ENCODE assay signal across 14 mouse cellular contexts in the genomic region with DNA sequence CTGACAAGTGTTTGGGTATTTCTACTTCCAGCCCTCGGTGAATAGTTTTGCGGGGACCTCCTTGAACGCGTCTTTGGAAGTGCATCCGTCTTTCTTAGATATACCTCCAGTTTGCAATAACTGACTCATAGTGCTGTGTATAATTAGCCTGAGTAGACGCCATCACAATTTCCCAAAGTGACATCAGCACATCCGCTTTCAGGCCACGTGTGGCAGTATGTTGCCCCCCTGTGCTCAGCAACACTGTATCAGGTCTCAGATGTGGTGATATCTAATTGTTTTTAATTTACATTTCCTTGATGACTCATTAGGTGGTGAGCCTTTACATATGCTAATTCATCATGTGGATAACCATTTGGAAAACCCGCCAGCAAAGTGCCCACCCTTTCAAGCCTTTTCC.
"Had no signal": no experiment of that assay in that cellular context is flagged by ENCODE, and none has a peak within 500 bp of the region (broad histone marks: within the 10 kb centered on the region; RNA-seq: fewer than 3 reads in every experiment).

No protein-coding gene starts in this region.

- H3K9ac ChIP-seq: kidney, embryonic 15.5 days; liver, embryonic 15.5 days; lung, embryonic 14.5 days had no signal

- H3K4me3 ChIP-seq: kidney, embryonic 15.5 days; left cerebral cortex, adult 2 months; limb, embryonic 10.5 days; liver, embryonic 15.5 days; midbrain, embryonic 10.5 days; neural tube, embryonic 13.5 days had no signal

- H3K36me3 ChIP-seq: liver, embryonic 15.5 days had no signal

- H3K9me3 ChIP-seq: kidney, embryonic 15.5 days; limb, embryonic 10.5 days; liver, embryonic 15.5 days; midbrain, embryonic 10.5 days; neural tube, embryonic 13.5 days had no signal

- H3K4me2 ChIP-seq: kidney, embryonic 15.5 days; liver, embryonic 11.5 days; liver, embryonic 15.5 days; lung, embryonic 14.5 days had no signal

- H3K27me3 ChIP-seq: kidney, embryonic 15.5 days; neural tube, embryonic 13.5 days had no signal

- DNase-seq: kidney, postnatal 14 days; lung, embryonic 14.5 days; lung, postnatal 10 days; lung, postnatal 4 days; midbrain, embryonic 14.5 days; thymus, adult 18-20 months; thymus, postnatal 25 days had no signal

- H3K27ac ChIP-seq: kidney, embryonic 15.5 days; left cerebral cortex, adult 2 months; limb, embryonic 10.5 days; liver, embryonic 15.5 days; midbrain, embryonic 10.5 days; neural tube, embryonic 13.5 days had no signal
